14 mouse cellular contexts compared by ENCODE assay signal in genomic region chr7:84191476-84191875, GRCm38 (mm10).
"Had no signal": no experiment of that assay in that cellular context is flagged by ENCODE, and none has a peak within 500 bp of the region (broad histone marks: within the 10 kb centered on the region; RNA-seq: fewer than 3 reads in every experiment).

No protein-coding gene starts in this region.

- H3K4me1 ChIP-seq: lung, embryonic 15.5 days; midbrain, embryonic 13.5 days; midbrain, embryonic 15.5 days; neural tube, embryonic 12.5 days; stomach, embryonic 15.5 days had no signal

- H3K9ac ChIP-seq: liver, postnatal 0 days; lung, embryonic 15.5 days; midbrain, embryonic 13.5 days; midbrain, embryonic 15.5 days; neural tube, embryonic 12.5 days; stomach, embryonic 15.5 days had no signal

- DNase-seq: liver, postnatal 0 days; lung, adult 2 months; right cerebral cortex, postnatal 14 days; thymus, adult 2 months; thymus, postnatal 25 days; thymus, postnatal 4 days had no signal

- H3K4me3 ChIP-seq: lung, embryonic 15.5 days; megakaryocyte, embryonic 14.5 days; midbrain, embryonic 13.5 days; midbrain, embryonic 15.5 days; neural tube, embryonic 12.5 days; stomach, embryonic 15.5 days had no signal

- H3K27ac ChIP-seq: lung, embryonic 15.5 days; macrophage; midbrain, embryonic 13.5 days; midbrain, embryonic 15.5 days; neural tube, embryonic 12.5 days; stomach, embryonic 15.5 days; stomach, postnatal 0 days had no signal

- H3K36me3 ChIP-seq: lung, embryonic 15.5 days; midbrain, embryonic 13.5 days; midbrain, embryonic 15.5 days; neural tube, embryonic 12.5 days; stomach, embryonic 15.5 days had no signal

- H3K27me3 ChIP-seq: lung, embryonic 15.5 days; midbrain, embryonic 13.5 days; midbrain, embryonic 15.5 days; neural tube, embryonic 12.5 days; stomach, embryonic 15.5 days had no signal
